Comparison of ENCODE assay signal across 8 mouse cellular contexts in the genomic region with DNA sequence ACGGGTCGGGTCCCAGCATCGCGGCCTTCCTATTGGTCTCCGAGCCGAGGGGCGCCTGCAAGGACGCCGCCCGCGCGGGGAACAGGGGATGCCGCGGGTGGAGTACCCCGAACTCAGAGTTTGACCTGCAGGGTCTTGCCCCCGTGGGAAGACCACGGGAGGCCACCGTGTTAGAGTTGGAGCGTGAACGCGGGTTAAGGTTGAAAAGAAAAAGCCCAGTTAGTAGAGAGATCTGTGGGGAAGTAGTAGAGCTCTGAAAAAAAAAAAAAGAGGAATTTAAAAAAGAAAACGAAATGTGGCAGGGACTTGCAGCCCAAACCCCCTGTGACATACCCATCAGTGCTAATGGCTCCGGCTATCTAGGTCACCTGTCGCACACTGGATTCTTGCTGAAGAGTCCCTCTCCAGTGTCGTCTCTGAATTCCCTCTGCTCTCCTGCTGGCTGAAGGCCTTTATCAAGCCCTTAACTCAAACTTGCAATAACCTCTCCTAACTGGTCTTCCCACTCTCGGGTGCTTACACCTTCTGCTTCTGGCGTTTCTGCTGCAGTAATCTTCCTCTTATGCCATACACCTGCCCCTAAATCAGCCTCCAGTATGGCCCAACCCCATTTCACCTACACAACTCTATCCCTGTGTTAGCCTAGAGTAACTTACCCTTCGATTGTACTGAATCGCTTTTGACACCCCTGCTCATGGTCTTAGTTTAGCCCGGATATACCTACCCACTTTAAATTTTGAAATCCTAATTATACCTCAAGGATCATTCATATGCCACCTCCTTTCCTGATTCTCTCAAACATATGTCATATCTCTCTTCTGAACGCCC. TPM values are rescaled to one million over a fixed set of nuclear protein-coding genes. Genes with fewer than 3 reads are reported as not detected.
A peak's percentile ranks its signal among the peaks of the same experiment; 100 is the strongest.
DNase-seq lines count a peak whose midpoint lies in the region; ATAC-seq and TF ChIP-seq lines count a peak whose summit lies in the region.

No protein-coding gene starts in this region.

- H3K27me3 ChIP-seq in heart, postnatal 0 days (ENCODE audit: control insufficient read depth, insufficient read depth, low read length) = no peaks in the 10 kb centered on the region
- H3K27me3 ChIP-seq in forebrain, postnatal 0 days (ENCODE audit: insufficient read depth, low read length) = no peaks in the 10 kb centered on the region
- H3K27me3 ChIP-seq in liver, embryonic 16.5 days (ENCODE audit: control insufficient read depth, insufficient read depth, low read depth, low read length) = no peaks in the 10 kb centered on the region

- H3K4me3 ChIP-seq in heart, postnatal 0 days (ENCODE audit: low read depth, low read length) = peak overlapping the region; percentile 86
- peak overlapping the region; percentile 90 for H3K4me3 ChIP-seq in forebrain, postnatal 0 days (ENCODE audit: low read depth, low read length)
- H3K4me3 ChIP-seq in liver, embryonic 16.5 days (ENCODE audit: low read depth, low read length) = peak overlapping the region; percentile 99

- WGBS in heart, postnatal 0 days = 13% methylated on average over 31 of the region's 31 CpGs
- WGBS in forebrain, postnatal 0 days = 12% methylated on average over 31 of the region's 31 CpGs
- 10% methylated on average over 31 of the region's 31 CpGs for WGBS in liver, embryonic 16.5 days (ENCODE audit: insufficient replicate concordance)

- peak overlapping the region; percentile 50 for H3K27ac ChIP-seq in heart, postnatal 0 days (ENCODE audit: low read depth)
- peak overlapping the region; percentile 74 for H3K27ac ChIP-seq in forebrain, postnatal 0 days (ENCODE audit: low read depth, low read length)
- H3K27ac ChIP-seq in liver, embryonic 16.5 days (ENCODE audit: low read length) = peak overlapping the region; percentile 80

- TF ChIP-seq EP300 in heart, postnatal 0 days (IDR thresholded peaks at IDR 0.05; ENCODE audit: low read depth) = 0 out of 2 replicates have a peak, but pooled peaks have one; percentile 4

- no peak overlapping the region for H3K9ac ChIP-seq in heart, postnatal 0 days (replicated peaks; ENCODE audit: low read depth, low read length)
- H3K9ac ChIP-seq in forebrain, postnatal 0 days = no peak overlapping the region
- peak overlapping the region; percentile 66 for H3K9ac ChIP-seq in liver, embryonic 16.5 days (ENCODE audit: low read depth, low read length)

- intact Hi-C loops in heart, postnatal 25 days (cut with DNase I) = loop anchor here (5.0 kb wide), 1 partner anchor 129 kb away; the partner anchor contains the start of genes Col4a3bp and Polk

- peaks cover 8% of the 10 kb centered on the region; the same call in 1 of the 2 replicates for H3K36me3 ChIP-seq in heart, postnatal 0 days (replicated peaks; ENCODE audit: control insufficient read depth, insufficient read depth, low read length)
- peaks cover 2% of the 10 kb centered on the region; the same call in 1 of the 2 replicates for H3K36me3 ChIP-seq in forebrain, postnatal 0 days (ENCODE audit: insufficient read depth)
- no peaks in the 10 kb centered on the region; the same call in 1 of the 2 replicates for H3K36me3 ChIP-seq in liver, embryonic 16.5 days (ENCODE audit: control insufficient read depth, insufficient read depth)

- peak; percentile 33 for DNase-seq in heart, postnatal 0 days (ENCODE audit: low spot score)
- no peak for DNase-seq in heart, postnatal 25 days (ENCODE audit: low spot score)
- DNase-seq in forebrain, postnatal 0 days = peak; percentile 32
- no peak for DNase-seq in urinary bladder, adult 18-20 months (ENCODE audit: low spot score in 2 of 2)
- DNase-seq in urinary bladder, postnatal 25 days (ENCODE audit: low spot score) = no peak
- DNase-seq in cerebellum, adult 11 months = no peak

- no peak for TF ChIP-seq CTCF in heart, postnatal 0 days (IDR thresholded peaks at IDR 0.05; ENCODE audit: low read depth)
- peak; percentile 36 for TF ChIP-seq CTCF in forebrain, postnatal 0 days (IDR thresholded peaks at IDR 0.05; ENCODE audit: low read depth)

- peak overlapping the region; percentile 88 for H3K4me2 ChIP-seq in heart, postnatal 0 days (ENCODE audit: low read depth, low read length)
- H3K4me2 ChIP-seq in forebrain, postnatal 0 days (ENCODE audit: low read depth) = peak overlapping the region; percentile 65
- peak overlapping the region; percentile 88 for H3K4me2 ChIP-seq in liver, embryonic 16.5 days (ENCODE audit: low read depth, low read length)

- ATAC-seq in heart, postnatal 0 days (ENCODE audit: insufficient read depth, low read depth) = no peak
- peak; percentile 3 for ATAC-seq in activated CD4-positive, CD25-positive, alpha-beta regulatory T cell, adult 4 months
- ATAC-seq in forebrain, postnatal 0 days = no peak
- ATAC-seq in liver, embryonic 16.5 days (ENCODE audit: low read depth) = no peak

- peaks cover 16% of the 10 kb centered on the region for H3K4me1 ChIP-seq in heart, postnatal 0 days (ENCODE audit: control insufficient read depth, insufficient read depth)
- H3K4me1 ChIP-seq in forebrain, postnatal 0 days (ENCODE audit: insufficient read depth) = peaks cover 26% of the 10 kb centered on the region
- peaks cover 23% of the 10 kb centered on the region for H3K4me1 ChIP-seq in liver, embryonic 16.5 days (ENCODE audit: control insufficient read depth, low read depth, low read length)

- no peaks in the 10 kb centered on the region for H3K9me3 ChIP-seq in heart, postnatal 0 days (replicated peaks; ENCODE audit: control insufficient read depth, low read length)
- no peaks in the 10 kb centered on the region for H3K9me3 ChIP-seq in forebrain, postnatal 0 days (ENCODE audit: low read length)
- no peaks in the 10 kb centered on the region for H3K9me3 ChIP-seq in liver, embryonic 16.5 days (replicated peaks; ENCODE audit: control insufficient read depth, low read length)

RNA-seq across cellular contexts. Expression of gene Hmgcr, which starts 0.6 kb away (rescaled TPM):
- total RNA-seq in heart, postnatal 0 days (2014; rRNA removed; ENCODE audit: low replicate concordance) = 19.8 and 48.7 TPM in 2 replicates
- polyA plus RNA-seq in heart, postnatal 0 days (2015; fragmentation: Nextera tagmentation; extraction: Ambion mirVana) = 10.6 and 13.8 TPM in 2 replicates
- 10 to 100 TPM in 1 of 2 experiments, 1 to 10 TPM in 1; 9.0 to 12.2 TPM for total RNA-seq in heart, postnatal 25 days (2021)
- polyA plus RNA-seq in activated CD4-positive, CD25-positive, alpha-beta regulatory T cell, adult 4 months (2017; shearing (Covaris generic)) = 10 to 100 TPM; 64.0 to 68.0 TPM
- 230 and 249 TPM in 2 replicates for total RNA-seq in forebrain, postnatal 0 days (2014; rRNA removed)
- polyA plus RNA-seq in forebrain, postnatal 0 days (2015; fragmentation: Nextera tagmentation; extraction: Ambion mirVana) = 142 and 175 TPM in 2 replicates
- 98.2 and 101 TPM in 2 replicates for polyA plus RNA-seq in liver, embryonic 16.5 days (2015; fragmentation: Nextera tagmentation; extraction: Ambion mirVana)

Comparison
In these comparisons a context has a peak if more than half of its experiments do, and no peak if none do; other contexts are left out.
1. DNase-seq: peak in heart, postnatal 0 days (single experiment) and forebrain, postnatal 0 days (single experiment); none in heart, postnatal 25 days (single experiment), urinary bladder, adult 18-20 months (0 of 2), urinary bladder, postnatal 25 days (single experiment) and cerebellum, adult 11 months (single experiment).
2. Peak in every context shown above with its lines, with median percentiles within 50 percentile points of each other: H3K27ac ChIP-seq, H3K4me2 ChIP-seq and H3K4me3 ChIP-seq.